In the genomic region with DNA sequence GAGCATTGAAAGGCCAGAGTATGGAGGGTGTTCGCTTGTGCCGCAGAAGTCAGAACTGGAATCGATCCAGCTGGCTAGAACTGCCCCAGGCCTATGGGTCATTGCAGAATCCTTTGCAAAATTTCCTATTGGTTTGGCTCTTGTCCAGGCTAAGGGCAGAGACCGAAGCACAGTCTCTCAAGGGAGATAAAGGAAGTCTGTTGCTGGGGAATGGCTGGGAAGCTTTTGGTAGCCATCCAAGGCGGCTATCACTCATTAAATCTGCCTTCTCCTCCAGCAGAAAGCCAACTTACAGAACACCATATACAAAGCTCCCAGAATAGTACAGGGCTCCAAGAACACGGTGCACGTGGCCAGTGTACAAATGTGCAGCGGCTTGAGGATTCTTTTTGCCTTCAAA, we compare ENCODE assay signal across 8 mouse cellular contexts. TPM values are rescaled to one million over a fixed set of nuclear protein-coding genes. Genes with fewer than 3 reads are reported as not detected.
DNase-seq lines count a peak whose midpoint lies in the region; ATAC-seq lines count a peak whose summit lies in the region.

No protein-coding gene starts in this region.

- ATAC-seq in heart, embryonic 15.5 days (replicated peaks; ENCODE audit: insufficient number of reproducible peaks, insufficient read depth, low FRiP score, low read depth) = no peak

- no peak overlapping the region for H3K9ac ChIP-seq in heart, embryonic 15.5 days

- peak overlapping the region; percentile 67 for H3K4me2 ChIP-seq in heart, embryonic 15.5 days

- H3K9me3 ChIP-seq in heart, embryonic 15.5 days (replicated peaks) = no peaks in the 10 kb centered on the region

- peak; percentile 73 for DNase-seq in ovary, adult 18-20 months (ENCODE audit: low spot score)
- DNase-seq in ovary, postnatal 10 days (ENCODE audit: low spot score) = no peak
- peak; percentile 50 to 60 for DNase-seq in cerebellum, postnatal 25 days
- peak; percentile 88 for DNase-seq in kidney, postnatal 25 days
- peak; percentile 82 for DNase-seq in lung, postnatal 36 days
- DNase-seq in T-cell, adult 2 months (ENCODE audit: low spot score) = no peak
- DNase-seq in embryo, embryonic 10 days (ENCODE audit: low spot score) = no peak

- H3K27me3 ChIP-seq in heart, embryonic 15.5 days = 0 out of 2 replicates have a peak, but pooled peaks cover 2% of the 10 kb centered on the region

- peaks cover 38% of the 10 kb centered on the region for H3K4me1 ChIP-seq in heart, embryonic 15.5 days (replicated peaks)

- H3K4me3 ChIP-seq in heart, embryonic 15.5 days = 0 out of 2 replicates have a peak overlapping the region, but pooled peaks have one; percentile 36

- whole genome bisulfite sequencing in heart, embryonic 15.5 days = 14% methylated on average over 8 of the region's 8 CpGs

- H3K36me3 ChIP-seq in heart, embryonic 15.5 days = no peaks in the 10 kb centered on the region

- peak overlapping the region; percentile 87 for H3K27ac ChIP-seq in heart, embryonic 15.5 days

RNA-seq across cellular contexts. Expression of a gene that starts 4.0 kb away (rescaled TPM):
- polyA plus RNA-seq in heart, embryonic 15.5 days (2015; fragmentation: Nextera tagmentation; extraction: Ambion mirVana) = 22.7 and 24.7 TPM in 2 replicates

RNA-seq across cellular contexts. Expression of a gene that starts 35.4 kb away (rescaled TPM):
- 0.21 and 1.1 TPM in 2 replicates for polyA plus RNA-seq in heart, embryonic 15.5 days (2015; fragmentation: Nextera tagmentation; extraction: Ambion mirVana)

Comparison
In these comparisons a context has a peak if more than half of its experiments do, and no peak if none do; other contexts are left out.
1. DNase-seq: peak in ovary, adult 18-20 months (single experiment), cerebellum, postnatal 25 days (2 of 2), kidney, postnatal 25 days (2 of 2) and lung, postnatal 36 days (single experiment); none in ovary, postnatal 10 days (single experiment), T-cell, adult 2 months (single experiment) and embryo, embryonic 10 days (single experiment).